Mouse (Mus musculus): ENCODE results near the gene Spout1. TPM values are rescaled to one million over a fixed set of nuclear protein-coding genes. Genes with fewer than 3 reads are reported as not detected.

The Spout1 gene
- polyA plus RNA-seq (2014; fragmentation: Nextera tagmentation; extraction: Ambion mirVana) = 85.0 and 87.2 TPM in 2 replicates

- H3K4me2 ChIP-seq = peak within 1 kb of the TSS; percentile 89
- H3K36me3 ChIP-seq (ENCODE audit: control insufficient read depth, insufficient read depth, low read length) = peaks cover 43% of the 10 kb centered on the region
- whole genome bisulfite sequencing = 2% methylated on average over 54 of the region's 54 CpGs
- peak; percentile 96 for ATAC-seq (replicated peaks; ENCODE audit: low FRiP score)
- peaks cover 10% of the 10 kb centered on the region for H3K4me1 ChIP-seq (replicated peaks; ENCODE audit: control insufficient read depth, insufficient read depth, low read length)
- H3K27ac ChIP-seq (ENCODE audit: low read depth, low read length) = peak within 1 kb of the TSS; percentile 55
- no peaks in the 10 kb centered on the region for H3K27me3 ChIP-seq (replicated peaks; ENCODE audit: control insufficient read depth, insufficient read depth, low read length)
- peak within 1 kb of the TSS; percentile 87 for H3K4me3 ChIP-seq (ENCODE audit: low read depth, low read length)
- DNase-seq (ENCODE audit: low spot score) = peak; percentile 94
- peak within 1 kb of the TSS; percentile 90 for H3K9ac ChIP-seq (ENCODE audit: low read depth, low read length)
- no peaks in the 10 kb centered on the region for H3K9me3 ChIP-seq (ENCODE audit: control insufficient read depth, low read length)
Observed at GRCm38 (mm10) chr2:30177700-30178675, at the start of gene Spout1. Gene Spout1 (minus strand): TSS chr2:30178459.

GRCm38 (mm10) chr2:30216293-30216692 lies 38.0 kb upstream of the Spout1 start:
- Histone ChIP-seq H3K4me2 (no peak overlapping the region), H3K9ac (ENCODE audit: low read depth, low read length) (no peak overlapping the region), H3K4me3 (ENCODE audit: low read depth, low read length) (no peak overlapping the region), H3K36me3 (ENCODE audit: control insufficient read depth, insufficient read depth, low read length) (no peaks in the 10 kb centered on the region), H3K27me3 (replicated peaks; ENCODE audit: control insufficient read depth, insufficient read depth, low read length) (no peaks in the 10 kb centered on the region), H3K9me3 (ENCODE audit: control insufficient read depth, low read length) (no peaks in the 10 kb centered on the region), H3K27ac (ENCODE audit: low read depth, low read length) (no peak overlapping the region), H3K4me1 (replicated peaks; ENCODE audit: control insufficient read depth, insufficient read depth, low read length) (no peaks in the 10 kb centered on the region; the same call in 1 of the 2 replicates)
- WGBS = 87% methylated on average over 5 of the region's 5 CpGs
- DNase-seq (ENCODE audit: low spot score) (no peak), ATAC-seq (replicated peaks; ENCODE audit: low FRiP score) (no peak)

GRCm38 (mm10) chr2:30215493-30215892 lies 37.2 kb upstream of the Spout1 start:
- H3K4me2 ChIP-seq = no peak overlapping the region
- no peaks in the 10 kb centered on the region; the same call in 1 of the 2 replicates for H3K4me1 ChIP-seq (replicated peaks; ENCODE audit: control insufficient read depth, insufficient read depth, low read length)
- no peaks in the 10 kb centered on the region for H3K36me3 ChIP-seq (ENCODE audit: control insufficient read depth, insufficient read depth, low read length)
- WGBS = 73% methylated on average over 6 of the region's 6 CpGs
- no peak for DNase-seq (ENCODE audit: low spot score)
- no peaks in the 10 kb centered on the region for H3K9me3 ChIP-seq (ENCODE audit: control insufficient read depth, low read length)
- H3K27me3 ChIP-seq (replicated peaks; ENCODE audit: control insufficient read depth, insufficient read depth, low read length) = no peaks in the 10 kb centered on the region
- no peak overlapping the region for H3K27ac ChIP-seq (ENCODE audit: low read depth, low read length)
- no peak overlapping the region for H3K9ac ChIP-seq (ENCODE audit: low read depth, low read length)
- H3K4me3 ChIP-seq (ENCODE audit: low read depth, low read length) = no peak overlapping the region
- no peak for ATAC-seq (replicated peaks; ENCODE audit: low FRiP score)

GRCm38 (mm10) chr2:30214745-30215144 lies 36.5 kb upstream of the Spout1 start:
- Histone ChIP-seq H3K9me3 (ENCODE audit: control insufficient read depth, low read length) (no peaks in the 10 kb centered on the region), H3K4me1 (replicated peaks; ENCODE audit: control insufficient read depth, insufficient read depth, low read length) (no peaks in the 10 kb centered on the region; the same call in 1 of the 2 replicates), H3K36me3 (ENCODE audit: control insufficient read depth, insufficient read depth, low read length) (no peaks in the 10 kb centered on the region), H3K9ac (ENCODE audit: low read depth, low read length) (no peak overlapping the region), H3K27ac (ENCODE audit: low read depth, low read length) (no peak overlapping the region), H3K4me2 (no peak overlapping the region), H3K27me3 (replicated peaks; ENCODE audit: control insufficient read depth, insufficient read depth, low read length) (no peaks in the 10 kb centered on the region), H3K4me3 (ENCODE audit: low read depth, low read length) (no peak overlapping the region)
- ATAC-seq (replicated peaks; ENCODE audit: low FRiP score) = no peak
- DNase-seq (ENCODE audit: low spot score) = no peak
- WGBS = 85% methylated on average over 3 of the region's 3 CpGs

- ATAC-seq (replicated peaks; ENCODE audit: low FRiP score) (no peak), DNase-seq (ENCODE audit: low spot score) (no peak)
- H3K4me2 ChIP-seq = no peak overlapping the region
- H3K36me3 ChIP-seq (ENCODE audit: control insufficient read depth, insufficient read depth, low read length) = no peaks in the 10 kb centered on the region
- no peaks in the 10 kb centered on the region for H3K9me3 ChIP-seq (ENCODE audit: control insufficient read depth, low read length)
- H3K27ac ChIP-seq (ENCODE audit: low read depth, low read length) = no peak overlapping the region
- H3K4me1 ChIP-seq (replicated peaks; ENCODE audit: control insufficient read depth, insufficient read depth, low read length) = no peaks in the 10 kb centered on the region; the same call in 1 of the 2 replicates
- no peak overlapping the region for H3K9ac ChIP-seq (ENCODE audit: low read depth, low read length)
- no peak overlapping the region for H3K4me3 ChIP-seq (ENCODE audit: low read depth, low read length)
- WGBS = 79% methylated on average over 1 of the region's 1 CpGs
- H3K27me3 ChIP-seq (replicated peaks; ENCODE audit: control insufficient read depth, insufficient read depth, low read length) = no peaks in the 10 kb centered on the region
Observed at GRCm38 (mm10) chr2:30212951-30213350, 34.7 kb upstream of the Spout1 start.

- H3K27ac ChIP-seq (ENCODE audit: low read depth, low read length) = peak overlapping the region; percentile 43; the same call in 1 of the 2 replicates
- ATAC-seq (replicated peaks; ENCODE audit: low FRiP score) = no peak
Observed at GRCm38 (mm10) chr2:30212169-30212545, 33.9 kb upstream of the Spout1 start.

GRCm38 (mm10) chr2:30211408-30212168 lies 33.3 kb upstream of the Spout1 start:
- peak overlapping the region; percentile 49; the same call in 1 of the 2 replicates for H3K27ac ChIP-seq (ENCODE audit: low read depth, low read length)
- peak overlapping the region; percentile 23; the same call in 1 of the 2 replicates for H3K4me2 ChIP-seq
- H3K4me1 ChIP-seq (replicated peaks; ENCODE audit: control insufficient read depth, insufficient read depth, low read length) = peaks cover 1% of the 10 kb centered on the region
- no peaks in the 10 kb centered on the region for H3K9me3 ChIP-seq (ENCODE audit: control insufficient read depth, low read length)
- WGBS = 60% methylated on average over 6 of the region's 6 CpGs
- H3K9ac ChIP-seq (ENCODE audit: low read depth, low read length) = no peak overlapping the region
- H3K27me3 ChIP-seq (replicated peaks; ENCODE audit: control insufficient read depth, insufficient read depth, low read length) = no peaks in the 10 kb centered on the region
- DNase-seq (ENCODE audit: low spot score) = no peak
- H3K4me3 ChIP-seq (ENCODE audit: low read depth, low read length) = no peak overlapping the region
- ATAC-seq (replicated peaks; ENCODE audit: low FRiP score) = 0 out of 2 replicates have a peak, but pooled peaks have one; percentile 29
- no peaks in the 10 kb centered on the region for H3K36me3 ChIP-seq (ENCODE audit: control insufficient read depth, insufficient read depth, low read length)

More at GRCm38 (mm10) chr2:30212169-30212545, 33.9 kb upstream of the Spout1 start:
- Histone ChIP-seq H3K4me3 (ENCODE audit: low read depth, low read length) (no peak overlapping the region), H3K27me3 (replicated peaks; ENCODE audit: control insufficient read depth, insufficient read depth, low read length) (no peaks in the 10 kb centered on the region), H3K4me1 (replicated peaks; ENCODE audit: control insufficient read depth, insufficient read depth, low read length) (no peaks in the 10 kb centered on the region; the same call in 1 of the 2 replicates), H3K9ac (ENCODE audit: low read depth, low read length) (no peak overlapping the region), H3K36me3 (ENCODE audit: control insufficient read depth, insufficient read depth, low read length) (no peaks in the 10 kb centered on the region), H3K9me3 (ENCODE audit: control insufficient read depth, low read length) (no peaks in the 10 kb centered on the region), H3K4me2 (no peak overlapping the region)
- no peak for DNase-seq (ENCODE audit: low spot score)
- 69% methylated on average over 4 of the region's 4 CpGs for WGBS

GRCm38 (mm10) chr2:30207886-30208285 lies 29.6 kb upstream of the Spout1 start:
- ATAC-seq (replicated peaks; ENCODE audit: low FRiP score) = no peak
- no peak overlapping the region for H3K9ac ChIP-seq (ENCODE audit: low read depth, low read length)
- no peaks in the 10 kb centered on the region for H3K9me3 ChIP-seq (ENCODE audit: control insufficient read depth, low read length)
- H3K27me3 ChIP-seq (replicated peaks; ENCODE audit: control insufficient read depth, insufficient read depth, low read length) = no peaks in the 10 kb centered on the region
- DNase-seq (ENCODE audit: low spot score) = no peak
- 76% methylated on average over 5 of the region's 5 CpGs for WGBS
- no peak overlapping the region for H3K27ac ChIP-seq (ENCODE audit: low read depth, low read length)
- no peak overlapping the region for H3K4me2 ChIP-seq
- H3K4me3 ChIP-seq (ENCODE audit: low read depth, low read length) = no peak overlapping the region
- H3K36me3 ChIP-seq (ENCODE audit: control insufficient read depth, insufficient read depth, low read length) = no peaks in the 10 kb centered on the region
- peaks cover 10% of the 10 kb centered on the region for H3K4me1 ChIP-seq (replicated peaks; ENCODE audit: control insufficient read depth, insufficient read depth, low read length)
